Mouse (Mus musculus) thymus, adult 2 months (tissue): Measurements from ENCODE around the gene Sephs1. TPM values are rescaled to one million over a fixed set of nuclear protein-coding genes. Genes with fewer than 3 reads are reported as not detected.

ENCODE experiments used
- DNase-seq: peaks from one replicate; pipeline ENCODE4 v3.0.0; 2021
- H3K27ac ChIP-seq: fragments of 200-500 bp; 2 replicates; pipeline ENCODE4 v1.5.1; 2012; ENCODE audit warnings: low read length, control low read depth; ENCODE audit not compliant: control insufficient read depth, insufficient read depth
- H3K27me3 ChIP-seq: fragments of 200-500 bp; 2 replicates; pipeline ENCODE4 v1.6.1; 2012; ENCODE audit warnings: mild to moderate bottlenecking, low read length, moderate library complexity, mixed read lengths; ENCODE audit not compliant: control insufficient read depth, insufficient read depth
- H3K36me3 ChIP-seq: fragments of 200-500 bp; 2 replicates; pipeline ENCODE4 v1.6.1; 2012; ENCODE audit warnings: mild to moderate bottlenecking, low read length, moderate library complexity; ENCODE audit not compliant: control insufficient read depth, insufficient read depth
- H3K4me1 ChIP-seq: fragments of 200-500 bp; replicated peaks from 2 replicates; pipeline ENCODE4 v1.6.1; 2012; ENCODE audit warnings: low read length; ENCODE audit not compliant: control insufficient read depth, insufficient read depth
- H3K4me3 ChIP-seq: fragments of 200-500 bp; 2 replicates; pipeline ENCODE4 v1.5.1; 2012; ENCODE audit warnings: mild to moderate bottlenecking, low read length, control low read depth, moderate library complexity; ENCODE audit not compliant: control insufficient read depth, insufficient read depth
- CTCF ChIP-seq: fragments of 200-500 bp; IDR thresholded peaks from 2 replicates; pipeline ENCODE4 v1.5.1; 2012; ENCODE audit warnings: mild to moderate bottlenecking, control low read depth, low read length, moderate library complexity, borderline replicate concordance; ENCODE audit not compliant: control insufficient read depth, poor library complexity, insufficient read depth; ENCODE audit errors: extremely low read depth
- POLR2A ChIP-seq: fragments of 200-500 bp; IDR thresholded peaks from 2 replicates; pipeline ENCODE4 v1.6.1; 2012; ENCODE audit warnings: mild to moderate bottlenecking, low read length, control low read depth, moderate library complexity; ENCODE audit not compliant: control insufficient read depth, poor library complexity, insufficient read depth; ENCODE audit errors: extremely low read depth
- WGBS: fragments of 180-500 bp; shearing (Covaris S2); methylation state at CpG from one replicate; pipeline ENCODE4 v1.1.7; 2018; 5-methylcytosine and 5-hydroxymethylcytosine counted together
- polyA plus RNA-seq: library from polyadenylated mRNA; depleted of rRNA; stranded (reverse); fragments of >200 nt; gene quantifications from 2 replicates; pipeline ENCODE4 v1.2.3, GENCODE M21; 2012; rRNA removed

Gene Sephs1
- polyA plus RNA-seq, 1 experiment, result 34.4 TPM

- DNase-seq, result no peak
- no peak for TF ChIP-seq CTCF
- no peak for TF ChIP-seq POLR2A
These were observed 72.9 kb downstream of the Sephs1 start for GRCm38 (mm10) chr2:4954216-4954760.

GRCm38 (mm10) chr2:4958039-4958438 lies 76.7 kb downstream of the Sephs1 start:
- WGBS, result 94% methylated on average over 12 of the region's 12 CpGs
- Histone ChIP-seq H3K36me3 (no peaks in the 10 kb centered on the region), H3K4me3 (no peak overlapping the region), H3K27me3 (no peaks in the 10 kb centered on the region), H3K4me1 (no peaks in the 10 kb centered on the region), H3K27ac (no peak overlapping the region)
- DNase-seq, result no peak
- no peak for TF ChIP-seq CTCF
- TF ChIP-seq POLR2A, result no peak

More at GRCm38 (mm10) chr2:4954216-4954760, 72.9 kb downstream of the Sephs1 start:
- Histone ChIP-seq H3K4me1 (no peaks in the 10 kb centered on the region), H3K4me3 (no peak overlapping the region), H3K36me3 (no peaks in the 10 kb centered on the region), H3K27ac (no peak overlapping the region), H3K27me3 (no peaks in the 10 kb centered on the region)
- 85% methylated on average over 6 of the region's 6 CpGs for WGBS

Other genes with a start within 250 kb of the Sephs1 start
- gene Prpf18, start 229.5 kb upstream of the Sephs1 start, polyA plus RNA-seq, result 19.5 and 20.6 TPM in 2 replicates
- gene Bend7, start 163.7 kb upstream of the Sephs1 start, polyA plus RNA-seq, result 0.48 and 0.61 TPM in 2 replicates
- 25.6 and 39.1 TPM in 2 replicates for gene Phyh, start 37.5 kb downstream of the Sephs1 start, polyA plus RNA-seq
- 1.5 and 2.6 TPM in 2 replicates for gene Ucma, start 94.6 kb downstream of the Sephs1 start, polyA plus RNA-seq
- 21.1 and 28.5 TPM in 2 replicates for gene Mcm10, start 131.2 kb downstream of the Sephs1 start, polyA plus RNA-seq
- gene Optn, start 182.5 kb downstream of the Sephs1 start, polyA plus RNA-seq, result 1.4 TPM in 2 replicates